Mouse (Mus musculus): ENCODE measurements at regions not wholly inside any gene's neighbourhood (a gene's known extent, or its start where the extent isn't known, plus 50 kb on each side); places are given as distances from the start of the nearest gene placed in this dataset.

DNA sequence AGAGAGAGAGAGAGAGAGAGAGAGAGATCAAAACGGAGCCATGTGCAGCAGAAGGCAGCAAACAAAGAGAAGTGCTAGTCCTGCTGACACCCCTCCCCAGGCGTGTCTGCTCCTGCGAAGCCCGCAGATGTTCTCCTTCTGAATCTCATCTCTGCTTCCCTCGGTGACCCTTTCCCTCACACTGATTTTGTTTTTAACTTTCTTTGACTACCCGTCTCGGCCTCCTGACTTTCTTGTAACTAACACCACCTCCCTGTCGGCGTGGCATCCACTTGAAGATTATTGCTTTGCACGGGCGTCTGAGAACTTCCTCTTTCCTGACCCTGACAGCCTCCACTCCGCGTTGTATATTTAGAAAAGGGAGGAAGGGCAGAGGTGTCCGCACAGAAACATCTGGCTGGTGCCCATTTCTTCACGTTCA lies 654.3 kb downstream of the Adgrl2 start:
- peak; percentile 13 for DNase-seq (ENCODE audit: low read depth, low spot score)

DNA sequence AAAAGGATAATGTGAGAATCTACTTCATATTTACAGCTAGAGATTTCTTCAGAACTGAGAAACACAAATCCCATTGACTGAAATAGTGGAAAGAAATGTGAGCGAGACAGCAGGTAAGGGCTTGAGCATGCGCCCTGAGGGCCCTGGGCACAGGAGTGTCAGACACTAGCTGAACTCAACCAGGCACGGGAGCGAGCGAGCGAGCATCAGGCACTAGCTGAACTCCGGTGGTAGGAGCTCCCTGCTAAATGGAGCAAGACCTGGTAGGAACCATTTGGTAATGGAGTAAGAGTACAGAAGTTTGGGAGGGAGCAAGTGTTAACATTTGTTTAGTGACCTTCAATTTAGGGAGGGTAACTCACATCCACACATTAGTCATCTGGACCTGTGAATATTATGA lies 654.7 kb downstream of the Adgrl2 start:
- no peak for DNase-seq (ENCODE audit: low read depth, low spot score)

DNA sequence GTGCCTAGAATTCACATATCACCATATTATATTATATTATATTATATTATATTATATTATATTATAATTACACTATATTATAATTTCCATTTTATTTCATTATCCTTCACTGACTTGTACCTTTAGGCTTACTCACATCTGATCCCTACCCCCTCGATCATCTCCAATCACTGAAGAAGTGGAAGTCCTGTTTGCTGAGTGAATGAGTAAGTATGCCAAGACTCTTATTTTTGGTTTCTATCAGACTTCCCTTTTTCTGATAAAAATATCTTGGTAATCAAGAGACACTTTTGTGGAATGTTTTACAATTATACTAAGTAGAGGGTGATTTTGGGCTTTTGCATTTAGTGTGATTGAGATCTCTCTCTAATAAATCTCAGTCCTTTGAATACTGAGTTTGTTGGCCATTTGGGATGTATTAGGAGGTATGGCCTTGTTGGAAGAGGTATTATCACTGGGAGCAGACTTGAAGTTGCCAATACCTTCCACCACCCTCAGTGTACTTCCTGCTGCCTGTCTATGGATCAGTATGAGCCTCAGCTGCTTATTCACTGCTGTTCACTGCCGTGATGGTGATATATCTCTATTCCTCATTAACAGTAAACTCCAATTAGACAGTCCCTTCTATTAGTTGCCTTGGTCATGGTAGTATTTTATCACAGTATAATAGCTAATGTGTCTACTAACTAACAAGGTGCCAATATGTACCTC lies 665.3 kb downstream of the Adgrl2 start:
- DNase-seq (ENCODE audit: low read depth, low spot score), result no peak

DNA sequence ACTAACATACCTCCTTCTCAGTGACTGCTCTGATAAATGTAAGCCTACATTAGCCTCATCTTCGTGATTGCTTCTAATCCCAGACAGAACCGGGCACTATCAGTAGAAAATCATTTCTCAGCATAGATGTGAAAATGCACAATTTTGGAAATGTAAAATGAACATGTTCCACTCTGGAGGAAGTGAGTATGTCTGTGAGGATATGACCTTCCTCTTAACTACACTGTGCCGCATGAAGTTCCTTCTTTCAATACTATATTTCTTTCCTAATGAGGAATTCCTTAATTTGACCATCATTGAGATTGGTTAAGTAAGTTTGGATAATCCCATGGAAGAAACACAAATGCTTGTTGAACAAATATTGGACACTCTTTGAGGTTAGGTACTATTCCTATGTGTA lies 668.5 kb downstream of the Adgrl2 start:
- no peak for DNase-seq (ENCODE audit: low read depth, low spot score)

GRCm38 (mm10) chr3:148316198-148316597 lies 674.2 kb downstream of the Adgrl2 start:
- DNase-seq (ENCODE audit: low read depth, low spot score), result no peak

GRCm38 (mm10) chr3:148315286-148315685 lies 675.1 kb downstream of the Adgrl2 start:
- DNase-seq (ENCODE audit: low read depth, low spot score), result no peak

- no peak for DNase-seq (ENCODE audit: low read depth, low spot score)
Measured at GRCm38 (mm10) chr3:148295515-148295914, 694.8 kb downstream of the Adgrl2 start.

GRCm38 (mm10) chr3:148278978-148279377 lies 711.4 kb downstream of the Adgrl2 start:
- no peak for DNase-seq (ENCODE audit: low read depth, low spot score)

DNA sequence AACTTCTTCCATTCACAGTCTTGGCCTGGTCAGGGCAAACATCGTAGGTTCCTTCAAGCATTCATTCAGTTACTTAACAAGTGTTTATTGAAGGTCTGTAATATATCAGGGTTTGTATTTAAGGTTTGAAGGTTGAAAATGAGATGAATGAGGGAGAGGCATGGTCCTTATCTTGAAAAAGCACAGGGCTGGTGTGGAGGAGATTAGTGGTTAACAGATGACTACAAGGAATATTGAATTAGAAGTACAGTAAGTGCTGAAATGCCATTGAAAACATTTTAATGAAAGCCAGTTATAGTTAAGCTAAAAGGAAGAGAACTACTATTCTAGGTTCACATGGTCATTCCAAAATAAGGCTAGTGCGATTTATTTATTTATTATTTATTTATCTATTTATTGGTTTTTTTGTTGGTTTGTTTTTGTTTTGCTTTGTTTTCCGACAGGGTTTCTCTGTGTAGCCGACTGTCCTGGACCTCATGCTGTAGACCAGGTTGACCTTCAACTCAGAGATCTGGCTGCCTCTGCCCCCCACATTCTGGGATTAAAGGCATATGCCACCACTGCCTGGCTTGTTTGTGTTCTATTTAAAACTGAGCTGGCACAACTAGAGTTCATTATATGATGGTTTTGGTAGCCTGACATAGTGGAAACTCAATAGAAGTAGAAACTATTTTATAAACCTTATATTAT lies 718.1 kb downstream of the Adgrl2 start:
- no peak for DNase-seq (ENCODE audit: low read depth, low spot score)

GRCm38 (mm10) chr3:148268812-148269211 lies 721.5 kb downstream of the Adgrl2 start:
- DNase-seq (ENCODE audit: low read depth, low spot score), result no peak

GRCm38 (mm10) chr3:148259211-148259610 lies 731.1 kb downstream of the Adgrl2 start:
- DNase-seq (ENCODE audit: low read depth, low spot score), result no peak

GRCm38 (mm10) chr3:148248617-148249016 lies 741.7 kb downstream of the Adgrl2 start:
- DNase-seq (ENCODE audit: low read depth, low spot score), result no peak

DNA sequence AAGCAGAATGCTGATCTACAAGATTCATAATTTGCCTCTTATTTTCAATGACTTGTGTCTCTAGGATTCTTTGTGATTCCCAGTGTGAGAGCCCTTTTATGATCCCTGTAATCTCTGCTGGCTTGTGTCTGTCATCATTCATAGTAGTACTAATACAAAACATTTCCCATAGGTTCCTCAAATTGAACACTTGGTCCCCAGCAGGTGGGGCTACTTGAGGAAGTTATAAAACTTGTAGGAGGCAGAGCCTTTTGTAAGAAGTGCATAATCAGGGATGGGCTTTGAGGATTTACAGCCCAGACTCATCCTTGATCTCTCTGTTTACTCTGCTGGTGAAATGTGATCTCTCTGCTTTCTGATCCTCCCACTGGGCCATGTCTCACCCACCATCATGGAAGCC lies 743.6 kb downstream of the Adgrl2 start:
- no peak for DNase-seq (ENCODE audit: low read depth, low spot score)

DNA sequence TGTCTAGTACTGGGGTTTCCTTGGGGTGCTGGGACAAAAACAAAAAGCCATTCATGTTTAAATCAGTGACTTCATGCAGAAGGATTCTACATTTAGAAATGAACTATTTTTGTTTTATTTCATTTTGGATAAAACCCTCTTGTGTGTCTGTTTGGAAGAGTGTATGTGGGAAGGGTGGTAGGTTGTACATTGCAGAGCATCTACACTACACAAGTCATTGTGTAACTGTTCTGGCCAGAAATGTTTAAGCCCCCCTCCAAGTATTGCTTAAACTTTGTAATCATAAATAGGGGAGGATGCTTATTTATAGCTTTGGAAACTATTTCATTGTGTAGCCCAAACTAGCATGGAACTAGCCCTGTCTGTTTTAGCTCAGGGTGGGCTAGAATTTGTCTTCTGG lies 752.3 kb downstream of the Adgrl2 start:
- no peak for DNase-seq (ENCODE audit: low read depth, low spot score)

- DNase-seq (ENCODE audit: low read depth, low spot score), result no peak
Measured at GRCm38 (mm10) chr3:148237555-148237954, 752.8 kb downstream of the Adgrl2 start.

DNA sequence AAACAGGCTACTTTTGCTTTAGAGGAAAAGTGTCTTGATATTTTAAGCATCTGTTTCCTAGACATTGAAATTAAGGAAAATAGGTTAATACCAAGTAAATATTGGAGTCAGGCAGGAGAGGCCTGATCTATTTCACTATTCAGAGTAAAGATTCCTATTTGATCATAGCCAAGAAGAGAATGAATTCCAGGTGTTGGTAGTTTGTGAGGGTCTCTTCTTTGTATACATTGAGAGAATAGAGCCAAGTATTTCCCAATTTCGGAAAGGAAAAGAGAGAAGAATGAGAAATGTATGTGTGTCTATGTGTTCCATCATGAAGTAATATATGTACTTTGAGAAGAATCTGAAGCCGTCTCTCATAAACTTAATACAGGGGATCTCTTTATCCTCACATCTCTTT lies 756.7 kb downstream of the Adgrl2 start:
- DNase-seq (ENCODE audit: low read depth, low spot score), result no peak

DNA sequence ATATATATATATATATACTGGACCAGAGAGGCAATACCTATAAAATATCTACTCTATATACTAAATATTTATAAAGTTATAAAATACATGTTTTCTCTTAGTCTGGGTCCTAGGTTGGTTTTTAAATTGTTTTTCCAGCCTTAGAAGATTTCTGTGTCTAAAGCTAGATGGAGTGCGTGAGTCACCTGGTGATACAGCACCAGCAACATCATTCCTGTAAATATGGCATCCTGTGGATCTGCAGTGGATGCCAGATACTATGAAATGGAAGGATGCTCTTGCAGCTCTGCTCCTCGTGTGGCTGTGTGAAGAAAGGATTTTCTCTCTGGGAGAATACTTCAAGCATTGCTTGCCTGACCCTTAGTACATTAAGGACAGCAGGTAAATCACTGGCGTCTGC lies 761.2 kb downstream of the Adgrl2 start:
- no peak for DNase-seq (ENCODE audit: low read depth, low spot score)

DNA sequence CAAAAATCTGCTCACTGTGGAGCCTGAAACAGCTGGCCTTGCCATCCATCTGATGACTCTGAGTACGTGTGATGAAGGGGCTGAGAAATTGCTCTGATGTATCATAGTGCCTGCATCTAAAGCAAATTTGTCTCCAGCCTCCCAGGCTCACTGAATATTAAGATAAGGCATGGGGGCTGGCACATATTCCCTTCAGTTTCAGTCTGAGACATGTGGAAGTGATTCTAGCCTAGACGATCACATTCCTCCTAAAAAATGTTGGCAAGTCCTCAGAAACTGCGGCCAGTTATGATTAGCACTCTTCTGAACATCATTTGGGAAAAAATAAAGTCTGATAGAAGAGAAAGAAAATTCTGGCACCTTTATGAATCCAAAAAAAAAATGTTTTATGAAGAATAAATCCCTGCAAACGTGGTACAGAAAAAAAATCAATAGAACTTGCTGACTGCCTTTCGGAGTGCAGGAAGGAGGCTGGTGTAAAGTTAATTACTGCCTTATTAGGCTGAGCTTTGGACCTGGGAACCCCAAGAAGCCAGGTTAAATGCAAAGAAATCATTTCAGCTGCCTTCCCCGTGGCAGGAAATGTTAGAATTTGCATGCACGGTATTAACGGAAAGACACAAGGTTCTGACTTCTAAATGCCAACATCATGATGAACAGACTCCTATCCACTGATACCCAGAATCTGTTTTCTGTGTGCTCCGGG lies 762.2 kb downstream of the Adgrl2 start:
- no peak for DNase-seq (ENCODE audit: low read depth, low spot score)

GRCm38 (mm10) chr3:148220826-148221225 lies 769.5 kb downstream of the Adgrl2 start:
- no peak for DNase-seq (ENCODE audit: low read depth, low spot score)

GRCm38 (mm10) chr3:148220024-148220590 lies 770.2 kb downstream of the Adgrl2 start:
- DNase-seq (ENCODE audit: low read depth, low spot score), result no peak

DNA sequence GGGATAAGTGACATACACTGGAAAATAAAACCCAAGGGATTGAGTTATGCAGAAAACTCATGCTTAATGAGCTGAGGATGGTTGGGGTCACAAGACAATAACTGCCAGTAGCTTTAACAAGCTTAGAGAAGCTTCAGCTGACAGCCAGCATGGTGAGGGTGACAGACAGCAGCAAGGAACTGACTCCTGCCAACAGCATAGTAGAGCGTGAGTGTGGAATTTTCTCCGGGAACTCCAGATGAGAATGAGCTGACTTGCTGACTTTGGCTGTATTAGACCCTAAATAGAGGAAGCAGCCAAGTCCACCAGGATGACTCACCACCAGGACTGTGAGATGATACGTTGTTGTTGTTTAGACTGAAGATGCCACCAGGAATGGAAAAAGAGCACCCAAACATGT lies 788.2 kb downstream of the Adgrl2 start:
- DNase-seq (ENCODE audit: low read depth, low spot score), result no peak

GRCm38 (mm10) chr3:148186704-148187103 lies 803.7 kb downstream of the Adgrl2 start:
- no peak for DNase-seq (ENCODE audit: low read depth, low spot score)
